Mouse (Mus musculus) spleen, postnatal 10 days (tissue): ENCODE data around the gene Creld2.

ENCODE experiments used
- DNase-seq, 2 experiments: peaks; one replicate each; pipeline ENCODE4 v3.0.0; 2021 to 2022; ENCODE audit warnings: low spot score in 2 of 2

Creld2 gene

GRCm38 (mm10) chr15:88851507-88852149 is 32.2 kb downstream of the Creld2 start:
- no peak for DNase-seq

- DNase-seq, result no peak
These were observed 33.7 kb downstream of the Creld2 start for GRCm38 (mm10) chr15:88853106-88853505.

GRCm38 (mm10) chr15:88854119-88854968 is 34.9 kb downstream of the Creld2 start:
- no peak for DNase-seq

- DNase-seq, result no peak
These were observed 35.8 kb downstream of the Creld2 start for GRCm38 (mm10) chr15:88854969-88855830.

- DNase-seq, result no peak
These were observed 36.5 kb downstream of the Creld2 start for GRCm38 (mm10) chr15:88855896-88856417.

GRCm38 (mm10) chr15:88856613-88857012 is 37.2 kb downstream of the Creld2 start:
- no peak for DNase-seq

- DNase-seq, result no peak
These were observed 37.9 kb downstream of the Creld2 start for GRCm38 (mm10) chr15:88857361-88857760.

- DNase-seq, result no peak
These were observed 38.7 kb downstream of the Creld2 start for GRCm38 (mm10) chr15:88858141-88858541.

GRCm38 (mm10) chr15:88858707-88859106 is 39.3 kb downstream of the Creld2 start:
- no peak for DNase-seq

- no peak for DNase-seq
These were observed 39.9 kb downstream of the Creld2 start for GRCm38 (mm10) chr15:88859206-88859970.

- no peak for DNase-seq
These were observed 41.3 kb downstream of the Creld2 start for GRCm38 (mm10) chr15:88860781-88861180.

GRCm38 (mm10) chr15:88861772-88862622 is 42.6 kb downstream of the Creld2 start, which contains the start of gene Pim3:
TSS of gene Pim3 (plus strand) at chr15:88862186.
- DNase-seq, result peak; percentile 92

- DNase-seq, result peak; percentile 54 to 56
These were observed 43.6 kb downstream of the Creld2 start for GRCm38 (mm10) chr15:88862881-88863694.

- peak; percentile 42 to 68 for DNase-seq
These were observed 44.3 kb downstream of the Creld2 start for GRCm38 (mm10) chr15:88863695-88864231.

GRCm38 (mm10) chr15:88864270-88865030 is 45.0 kb downstream of the Creld2 start:
- DNase-seq, result no peak

- no peak for DNase-seq
These were observed 45.6 kb downstream of the Creld2 start for GRCm38 (mm10) chr15:88865061-88865460.

GRCm38 (mm10) chr15:88865888-88866695 is 46.6 kb downstream of the Creld2 start:
- DNase-seq, result no peak
